Mouse (Mus musculus) left cerebral cortex, postnatal 10 days (tissue): Measurements from ENCODE around the gene Coq8a. TPM values are rescaled to one million over a fixed set of nuclear protein-coding genes. Genes with fewer than 3 reads are reported as not detected.

Experiments used
- DNase-seq, 2 experiments: peaks; one replicate each; pipeline ENCODE4 v3.0.0; 2021 to 2022; ENCODE audit warnings: low spot score in 2 of 2, mixed read lengths in 1 of 2; ENCODE audit errors: extremely low spot score in 1 of 2
- intact Hi-C: fragments of 180-260 bp; cut with DNase I; formaldehyde crosslinking; loops from one replicate; pipeline ENCODE4 v1.15.1; 2025
- total RNA-seq, 2 experiments: library from RNA; stranded (reverse); gene quantifications; 2 replicates each; pipeline ENCODE4 v1.2.3; 2021

The Coq8a gene
- total RNA-seq, 2 experiments from 2014 or later, result 22.7 to 25.8 TPM

DNA sequence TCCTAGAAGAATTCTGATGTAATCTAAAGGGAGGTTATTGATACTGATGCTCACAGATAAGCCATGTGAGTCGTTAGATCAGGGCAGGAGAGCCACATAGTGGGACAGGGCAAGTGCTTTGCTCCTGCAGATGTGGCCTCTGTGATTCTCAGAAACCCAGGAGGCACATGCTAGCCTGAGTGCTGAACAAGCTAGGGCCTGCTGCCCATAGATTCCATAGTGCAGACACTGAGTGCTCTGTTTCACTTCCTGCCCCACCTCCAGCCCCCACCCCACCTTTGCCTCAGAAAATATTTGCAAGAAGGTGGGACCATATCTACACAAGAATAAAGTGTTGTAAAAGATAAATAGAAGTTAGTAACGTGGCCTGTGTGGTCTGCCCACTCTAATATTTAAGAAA lies 40.8 kb downstream of the Coq8a start:
- no peak for DNase-seq
- intact Hi-C loops, result no loop called here

DNA sequence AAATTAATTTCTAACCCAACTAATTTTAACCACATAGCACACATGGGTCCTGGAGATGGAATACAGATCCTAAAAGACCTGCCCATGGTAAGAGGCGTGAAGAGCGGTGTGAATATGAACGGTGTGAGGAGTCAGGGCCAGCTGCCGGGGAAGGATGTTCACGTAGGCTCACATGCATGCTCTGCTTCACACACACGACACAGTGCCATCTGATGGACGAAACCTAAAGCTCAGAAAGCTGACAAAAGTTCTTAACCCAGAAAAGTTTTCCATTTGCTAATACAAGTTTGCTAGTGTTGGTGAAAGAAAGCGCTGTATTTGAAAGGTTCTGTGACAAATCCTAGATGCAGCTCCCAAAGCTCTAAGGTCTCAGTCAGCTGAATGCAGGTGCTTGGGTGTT lies 48.2 kb downstream of the Coq8a start:
- intact Hi-C loops, result no loop called here
- DNase-seq, result no peak

DNA sequence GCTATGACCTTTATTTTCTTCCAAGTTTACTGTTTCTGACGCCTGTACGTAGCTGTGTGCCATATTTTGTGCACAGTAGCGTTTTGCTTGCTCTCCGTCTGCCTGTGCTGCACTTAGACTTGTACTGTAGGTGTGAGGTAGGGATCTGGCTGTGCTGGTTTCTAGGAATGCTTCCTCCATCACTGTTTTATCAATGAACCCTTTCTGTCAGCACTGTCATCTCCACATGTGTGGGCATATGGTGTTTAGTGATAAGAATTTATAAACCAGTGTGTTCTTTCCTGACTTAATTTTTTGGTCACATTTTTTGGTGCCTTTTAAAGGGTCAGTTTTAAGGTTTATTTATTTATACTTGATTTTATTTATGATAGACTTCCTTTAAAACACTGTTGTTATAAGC lies 50.8 kb downstream of the Coq8a start:
- intact Hi-C loops, result loop anchor here (10.0 kb wide), 1 partner anchor 364 kb away; no protein-coding TSS in a partner anchor
- no peak for DNase-seq

DNA sequence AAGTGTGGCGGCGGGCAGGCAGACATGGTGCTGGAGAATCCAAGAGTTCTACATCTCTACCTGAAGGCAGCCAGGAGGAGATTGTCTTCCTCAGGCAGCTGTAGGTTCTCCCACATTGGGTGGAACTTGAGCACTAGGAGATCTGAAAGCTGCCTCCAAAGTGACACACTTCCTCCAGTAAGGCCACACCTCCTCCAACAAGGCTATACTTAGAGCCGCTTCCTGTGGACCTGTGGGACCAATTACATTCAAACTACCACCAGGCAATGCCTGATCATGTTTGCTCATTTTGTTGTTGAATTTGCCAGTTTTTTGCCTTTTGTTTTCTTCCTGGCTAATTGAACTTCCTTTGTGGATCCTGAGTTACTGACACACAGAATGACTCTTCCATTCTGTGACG lies 51.4 kb downstream of the Coq8a start:
- intact Hi-C loops, result loop anchor here (10.0 kb wide), 1 partner anchor 363 kb away; no protein-coding TSS in a partner anchor
- DNase-seq, result no peak

DNA sequence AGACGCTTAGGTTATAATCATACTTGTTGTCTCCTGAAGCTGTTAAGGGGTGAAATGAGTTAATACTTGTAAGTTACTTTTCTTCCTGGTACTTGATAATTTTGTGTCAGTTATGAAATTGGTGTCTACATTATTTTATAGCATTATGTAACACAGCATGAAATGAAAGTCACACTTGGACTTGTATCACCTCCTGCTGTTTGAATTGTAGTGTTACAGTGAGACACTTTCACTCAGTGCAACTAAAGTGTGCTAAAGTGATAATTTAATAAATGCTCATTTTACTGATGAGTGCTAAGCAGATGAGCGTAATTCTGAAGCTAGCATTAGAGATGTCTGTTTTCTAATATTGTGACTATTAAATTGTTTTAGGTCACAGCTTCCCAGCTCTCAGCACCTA lies 58.4 kb downstream of the Coq8a start:
- no peak for DNase-seq
- intact Hi-C loops, result loop anchor here (10.0 kb wide), 1 partner anchor 356 kb away; no protein-coding TSS in a partner anchor

DNA sequence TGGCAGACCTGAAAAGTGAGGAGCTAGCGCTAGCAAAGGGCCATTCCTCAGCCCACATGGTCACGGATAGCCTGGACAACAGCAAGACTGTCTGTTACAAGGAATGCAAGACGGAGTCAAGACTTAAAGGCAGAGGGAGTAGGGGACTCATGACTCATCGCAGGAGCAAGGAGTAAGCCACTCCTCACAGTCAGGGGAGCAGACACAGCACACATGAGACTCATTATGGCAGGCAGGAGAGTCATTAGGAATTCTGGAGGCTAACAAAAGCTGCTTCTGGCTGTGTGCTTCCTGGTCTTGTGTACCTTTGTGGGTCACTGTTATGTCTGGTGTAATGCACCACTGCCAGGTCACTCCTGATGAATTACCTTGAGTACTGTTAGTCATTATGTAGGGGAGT lies 60.2 kb downstream of the Coq8a start:
- no peak for DNase-seq
- intact Hi-C loops, result no loop called here

DNA sequence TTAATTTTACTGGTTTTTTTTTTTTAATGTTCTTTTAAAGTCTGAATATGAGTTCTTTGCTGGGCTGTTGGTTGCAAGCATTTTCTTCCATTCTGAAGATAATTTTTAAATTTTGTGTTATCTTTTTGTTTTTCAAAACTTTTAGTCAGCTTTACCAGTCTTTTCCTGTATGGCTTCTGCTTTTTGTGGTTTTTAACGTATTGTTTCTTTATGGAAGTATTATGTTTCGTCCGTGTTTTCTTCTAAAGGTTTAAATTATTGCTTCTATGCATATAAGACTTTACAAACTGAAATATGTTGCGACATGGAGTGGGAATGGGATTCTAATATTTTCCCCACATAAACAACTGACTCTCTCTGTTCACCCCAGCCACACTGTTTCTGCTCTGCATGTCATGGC lies 67.2 kb downstream of the Coq8a start:
- intact Hi-C loops, result no loop called here
- no peak for DNase-seq

DNA sequence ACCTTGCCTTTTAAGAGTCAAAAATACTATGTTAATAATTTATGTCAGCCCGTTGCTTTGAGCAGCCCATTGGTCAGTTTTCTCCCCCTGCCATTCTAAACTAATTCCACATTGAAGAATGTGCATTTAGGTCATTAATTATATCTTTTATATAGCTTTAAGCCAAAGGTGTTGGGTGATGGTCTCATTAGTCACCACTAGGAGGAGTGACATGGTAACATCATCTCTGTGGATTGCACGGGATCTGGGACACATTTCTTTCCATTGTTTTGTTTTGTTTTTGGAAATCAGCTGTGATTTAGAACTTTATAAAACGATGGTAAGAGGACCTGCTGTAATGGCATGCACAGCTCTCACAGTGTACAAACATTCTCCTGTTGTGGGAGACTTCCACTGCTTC lies 68.0 kb downstream of the Coq8a start:
- no peak for DNase-seq
- intact Hi-C loops, result no loop called here

DNA sequence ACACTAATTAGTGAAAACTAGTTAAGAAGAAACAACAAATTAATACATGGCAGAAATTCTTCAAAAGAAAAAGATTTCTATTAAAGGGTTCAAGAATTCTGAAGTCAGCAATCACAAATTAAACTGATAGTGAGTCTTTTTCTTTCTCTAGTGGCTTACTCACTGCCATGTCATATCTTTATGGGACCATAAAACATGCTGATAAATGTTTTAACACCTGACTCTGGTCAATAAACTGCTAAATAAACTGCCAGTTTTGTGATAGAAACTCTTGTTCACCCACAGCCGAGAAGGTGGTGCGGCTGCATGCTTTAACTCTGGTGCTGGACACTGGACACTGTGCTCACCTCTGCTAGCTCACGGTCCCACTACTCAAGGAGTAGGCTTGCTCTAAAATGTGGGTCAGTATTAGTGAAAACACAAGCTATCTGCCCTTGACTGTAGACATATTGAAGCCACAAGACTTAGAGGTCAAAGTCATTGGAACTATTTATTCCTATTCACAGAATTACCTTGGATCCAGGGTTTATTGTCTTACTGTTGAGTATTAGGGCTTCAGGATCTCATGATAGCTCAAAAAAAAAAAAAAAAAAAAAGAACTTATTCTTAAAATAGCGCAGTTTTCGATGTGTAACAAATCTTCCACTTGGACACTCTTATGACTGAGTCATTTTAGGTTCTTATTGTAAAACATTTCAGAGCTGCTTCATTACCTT lies 71.2 kb downstream of the Coq8a start:
- intact Hi-C loops, result no loop called here
- DNase-seq, result no peak

DNA sequence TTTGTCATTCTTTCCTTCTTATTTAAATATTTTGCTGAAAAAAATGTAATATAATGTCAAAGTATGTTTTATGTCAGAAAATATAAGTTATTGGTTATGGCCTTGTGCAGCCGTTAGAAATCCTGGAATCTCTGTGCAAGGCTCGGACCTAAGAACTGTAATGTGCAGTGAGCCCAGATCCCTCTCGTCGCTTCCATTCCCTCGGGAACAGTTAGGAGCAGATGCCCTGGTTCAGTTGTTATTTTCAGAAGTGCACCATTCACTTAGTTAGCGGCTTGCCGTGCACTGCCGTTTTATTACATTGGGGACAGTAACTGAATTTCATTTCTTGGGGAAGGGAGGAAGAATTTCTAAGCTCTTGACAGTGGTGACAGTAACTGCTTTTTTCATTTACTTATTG lies 81.2 kb downstream of the Coq8a start:
- intact Hi-C loops, result loop anchor here (10.0 kb wide), 1 partner anchor 263 kb away; no protein-coding TSS in a partner anchor
- no peak for DNase-seq

DNA sequence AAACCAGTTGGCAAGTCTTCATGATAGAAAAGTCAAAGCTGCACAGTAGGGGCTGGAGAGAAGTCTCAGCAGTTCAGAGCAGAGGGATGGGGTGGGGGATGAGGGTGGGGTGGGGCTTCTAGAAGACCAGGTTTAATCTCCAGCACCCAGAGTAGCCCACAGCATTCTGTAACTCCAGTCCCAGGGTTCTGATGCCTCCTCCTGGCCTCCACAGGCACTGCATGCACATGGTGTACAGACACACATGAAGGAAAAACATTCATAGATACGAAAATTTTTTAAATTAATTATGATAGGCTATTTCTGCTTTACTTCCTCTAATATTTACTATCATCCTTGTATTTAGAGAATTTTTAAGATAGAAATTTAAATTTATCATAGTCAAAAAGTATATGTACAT lies 82.9 kb downstream of the Coq8a start:
- intact Hi-C loops, result loop anchor here (10.0 kb wide), 1 partner anchor 262 kb away; no protein-coding TSS in a partner anchor
- no peak for DNase-seq

Other genes starting within 250 kb of the Coq8a start
- 100 to 1,000 TPM; 218 to 229 TPM for gene Cdc42bpa, start 239.1 kb downstream of the Coq8a start, total RNA-seq
- gene Psen2, start 63.8 kb upstream of the Coq8a start, total RNA-seq, result 10 to 100 TPM; 21.3 to 21.5 TPM
- gene Itpkb, start 130.9 kb upstream of the Coq8a start, total RNA-seq, result 10 to 100 TPM; 11.6 to 12.9 TPM